Mouse (Mus musculus) frontal cortex, postnatal 14 days (tissue): ENCODE data around the gene Cacng8.

Experiments
- DNase-seq, 2 experiments: peaks; one replicate each; pipeline ENCODE4 v3.0.0; 2022; ENCODE audit warnings: low spot score in 2 of 2

Gene Cacng8

DNA sequence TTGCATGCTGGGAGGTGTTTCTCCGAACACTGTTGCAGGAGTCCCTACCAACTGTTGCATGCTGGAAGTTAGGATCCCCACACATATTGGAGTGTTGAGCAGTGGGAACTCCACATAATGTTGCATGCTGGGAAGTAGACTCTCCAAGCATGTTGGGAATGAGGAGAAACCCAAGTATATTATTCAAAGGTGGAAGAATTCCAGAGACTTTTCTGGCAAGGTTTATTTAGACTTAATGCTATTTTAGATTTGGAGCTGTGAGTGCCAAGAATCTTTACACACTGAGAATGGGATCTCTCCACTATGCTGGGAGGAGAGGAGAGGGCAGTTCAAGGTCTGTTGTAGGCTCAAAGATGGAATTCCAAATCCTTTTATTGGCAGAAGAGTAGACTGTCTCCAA is 41.6 kb downstream of the Cacng8 start:
- no peak for DNase-seq

GRCm38 (mm10) chr7:3437941-3438340 is 47.5 kb downstream of the Cacng8 start:
- DNase-seq: no peak

GRCm38 (mm10) chr7:3439984-3440383 is 49.5 kb downstream of the Cacng8 start:
- no peak for DNase-seq

DNA sequence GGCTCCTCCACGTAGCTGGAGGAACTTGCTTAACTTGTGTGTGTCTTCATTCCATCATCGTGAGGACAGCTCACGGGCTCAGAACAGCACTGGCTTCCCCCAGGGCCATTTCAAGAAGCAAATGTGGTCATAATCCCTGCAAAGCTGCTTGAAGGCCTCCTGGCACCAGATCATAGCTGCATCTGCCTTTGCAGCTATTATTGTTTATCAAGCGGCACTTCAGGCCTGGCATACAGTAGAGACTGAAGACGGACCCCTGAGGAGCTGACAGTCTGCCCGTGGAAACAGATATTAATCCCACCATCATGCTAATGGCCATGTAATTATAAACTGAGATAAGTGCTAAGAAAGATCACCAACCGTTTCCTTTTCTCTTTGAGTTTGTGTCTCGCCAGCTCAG is 50.0 kb downstream of the Cacng8 start:
- no peak for DNase-seq

DNA sequence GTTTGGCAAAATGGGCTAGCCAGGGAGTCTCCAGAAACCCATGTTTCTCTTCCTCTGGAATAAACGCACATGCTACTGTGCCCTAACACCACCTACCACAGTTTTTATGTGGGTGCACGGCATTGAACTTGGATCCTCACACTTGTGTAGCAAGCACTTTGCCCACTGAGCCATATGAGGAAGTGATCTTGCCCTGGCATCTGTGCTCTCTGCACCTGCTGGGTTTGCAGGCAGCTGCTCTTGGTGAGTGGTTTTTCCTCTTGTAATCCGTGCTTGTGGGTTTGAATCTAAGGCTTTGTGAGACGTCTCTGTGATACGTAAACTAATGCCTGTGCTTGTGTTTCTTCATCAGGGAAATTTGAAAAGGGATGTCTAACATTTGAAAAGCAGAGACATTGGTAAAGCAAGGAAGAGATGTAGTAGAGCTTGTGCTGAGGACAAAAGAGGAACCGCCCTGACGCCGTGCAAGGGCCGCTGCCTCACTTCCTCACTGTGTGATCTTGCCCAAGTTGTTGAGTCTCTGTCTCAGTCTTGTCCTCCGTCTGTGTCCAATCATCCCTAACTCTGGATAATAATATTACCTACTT is 52.1 kb downstream of the Cacng8 start:
- DNase-seq: no peak

DNA sequence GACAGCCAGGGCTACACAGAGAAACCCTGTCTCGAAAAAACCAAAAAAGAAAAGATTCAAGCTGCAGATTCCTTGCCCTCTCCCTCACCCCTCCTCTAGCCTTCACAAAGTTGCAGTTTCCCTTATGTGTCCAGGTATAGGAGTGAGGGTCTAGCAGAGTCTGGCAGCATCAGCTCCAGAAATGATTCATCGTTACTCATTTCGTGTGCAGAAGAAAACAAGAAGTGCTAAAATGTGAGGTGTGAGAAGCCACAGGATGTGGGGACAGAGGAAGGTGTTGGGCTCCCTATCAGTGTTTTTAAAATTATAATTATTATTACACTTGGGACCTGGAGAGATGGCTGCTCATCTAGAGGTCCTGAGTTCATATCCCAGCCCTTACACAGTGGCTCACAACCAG is 54.2 kb downstream of the Cacng8 start:
- no peak for DNase-seq

- DNase-seq: no peak
These were observed 56.1 kb downstream of the Cacng8 start for GRCm38 (mm10) chr7:3446584-3446983.

DNA sequence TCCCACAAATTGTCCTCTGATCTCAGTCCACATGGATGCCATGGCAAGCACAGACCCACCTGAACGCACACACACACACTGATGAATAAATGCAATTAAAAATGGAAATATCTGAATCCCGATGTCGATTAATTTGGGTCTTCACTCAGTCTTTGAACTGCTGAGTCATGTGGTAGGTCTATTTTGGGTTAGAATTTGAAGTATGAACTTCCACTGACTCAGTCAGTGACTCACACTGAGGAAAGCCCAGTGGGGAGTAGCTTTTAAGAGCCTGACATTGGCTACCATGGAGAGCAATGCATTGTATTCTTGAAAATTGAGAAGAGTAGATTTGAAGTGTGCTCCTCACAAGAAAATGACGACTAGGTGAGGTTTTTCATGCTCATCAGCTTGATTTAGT is 56.5 kb downstream of the Cacng8 start:
- DNase-seq: no peak

DNA sequence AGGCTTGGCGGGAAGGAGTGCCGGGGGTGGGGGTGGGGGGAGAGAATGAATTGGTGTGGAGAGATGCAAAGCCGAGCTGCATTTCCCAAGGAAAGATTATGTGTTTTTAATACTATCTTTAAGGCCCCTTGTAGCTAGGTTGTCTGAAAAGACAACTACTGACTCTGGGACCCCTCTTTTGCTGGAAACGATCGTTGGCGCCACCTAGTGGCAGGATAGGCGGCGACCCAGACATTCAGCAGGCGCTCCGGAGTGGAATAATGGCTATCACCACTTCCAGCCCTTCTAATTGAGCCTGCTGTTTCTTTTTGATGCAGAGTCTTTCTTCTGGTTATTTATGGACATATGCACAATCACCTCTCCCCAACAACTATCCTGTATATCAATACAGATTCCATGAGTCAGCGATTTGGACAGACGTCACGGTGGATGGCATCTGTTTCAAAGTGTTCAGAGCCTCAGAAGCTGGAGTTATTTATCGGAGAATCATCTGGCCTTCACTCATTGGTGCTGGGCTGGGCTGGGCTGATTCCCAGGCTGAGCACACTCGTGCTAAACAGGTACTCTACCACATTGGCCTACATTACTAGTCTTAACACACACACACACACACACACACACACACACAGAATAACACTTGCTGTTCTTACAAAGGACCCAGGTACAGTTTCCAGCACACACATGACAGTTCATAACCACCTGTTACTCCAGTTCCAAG is 58.4 kb downstream of the Cacng8 start:
- peak in 1 of 2 experiments; percentile 78 for DNase-seq

- no peak for DNase-seq
These were observed 60.2 kb downstream of the Cacng8 start for GRCm38 (mm10) chr7:3450671-3451070.

DNA sequence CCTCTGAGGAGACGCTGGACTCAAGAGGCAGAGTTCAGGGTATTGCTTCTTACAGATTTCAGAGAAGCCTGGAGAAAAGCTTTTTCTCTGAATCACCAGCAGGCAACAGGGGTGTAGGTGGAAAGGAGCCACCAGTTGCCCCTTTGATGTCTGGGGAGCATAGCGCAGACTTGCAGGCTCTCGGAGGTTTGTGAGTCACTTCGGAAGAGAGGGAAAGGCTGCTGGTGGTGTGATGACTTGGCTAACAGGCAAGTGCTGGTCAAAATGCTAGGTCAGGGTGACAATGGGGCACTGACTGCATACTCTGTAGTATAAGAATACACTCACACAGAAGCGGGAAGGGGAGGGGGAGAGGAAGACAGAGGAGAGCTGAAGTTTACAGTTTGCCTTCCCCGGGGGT is 60.7 kb downstream of the Cacng8 start:
- no peak for DNase-seq

DNA sequence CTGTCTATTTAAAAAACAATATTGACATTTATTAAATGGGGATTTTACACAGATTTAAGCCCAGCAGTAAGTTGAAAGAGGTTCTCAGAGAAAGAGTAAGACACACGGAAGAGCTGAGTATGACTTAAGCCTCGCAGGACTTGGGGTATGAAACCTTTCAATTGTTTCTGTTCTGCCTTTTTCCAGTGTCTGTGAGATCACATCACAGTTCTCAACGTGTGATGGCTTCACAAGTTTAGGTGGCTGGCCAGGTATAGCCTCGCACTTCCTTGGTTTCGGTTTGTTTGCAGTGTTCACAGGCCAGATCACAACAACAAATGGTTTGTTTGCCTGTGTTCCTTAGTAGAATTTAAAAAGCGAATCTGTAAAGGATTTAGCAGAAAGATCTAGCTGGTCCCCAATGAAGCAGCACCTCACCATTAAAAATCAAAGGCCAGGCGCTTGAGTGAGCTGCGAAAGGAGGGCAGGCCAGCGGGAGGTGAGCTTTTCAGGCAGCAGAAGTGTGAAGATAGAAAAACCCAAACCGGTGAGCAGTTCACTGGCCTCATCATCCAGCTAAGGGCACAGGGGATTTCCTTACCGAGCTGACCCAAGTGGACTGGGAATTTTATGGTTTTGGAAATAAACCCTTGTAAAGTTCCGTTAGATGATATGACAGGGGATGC is 62.5 kb downstream of the Cacng8 start:
- DNase-seq: no peak

- DNase-seq: no peak
These were observed 63.2 kb downstream of the Cacng8 start for GRCm38 (mm10) chr7:3453486-3454183.

DNA sequence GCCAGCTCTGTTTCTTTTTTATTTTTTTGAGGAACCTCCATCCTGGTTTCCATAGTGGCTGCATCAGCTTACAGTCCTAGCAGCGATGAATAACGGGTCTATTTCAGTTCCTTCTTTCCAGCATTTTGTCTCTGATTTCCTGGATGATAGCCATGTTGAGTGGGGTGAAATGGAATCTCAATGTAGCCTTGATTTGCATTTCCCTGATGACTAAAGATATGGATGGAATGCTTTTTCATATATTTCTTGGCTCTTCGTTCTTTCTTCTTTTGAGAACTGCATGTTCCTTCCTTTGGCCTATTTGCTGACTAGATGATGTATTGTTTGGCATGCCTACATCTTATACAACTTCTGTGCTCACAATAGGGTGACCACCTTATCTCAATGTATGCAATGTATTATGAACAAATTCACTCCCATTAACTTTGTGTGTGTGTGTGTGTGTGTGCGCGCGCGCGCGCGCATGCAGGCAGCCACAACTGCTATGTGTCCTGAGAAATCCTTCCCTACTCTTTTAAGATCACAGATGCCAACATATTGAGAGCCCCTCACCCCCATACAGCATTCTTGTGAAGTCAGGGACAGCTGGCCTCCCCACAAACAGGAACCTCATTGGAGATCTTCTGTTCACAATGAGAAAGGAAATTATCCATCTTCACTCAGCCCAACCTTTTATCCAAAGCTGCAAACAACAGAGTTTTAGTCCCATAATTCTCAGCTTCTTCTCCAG is 66.8 kb downstream of the Cacng8 start:
- no peak for DNase-seq

GRCm38 (mm10) chr7:3457841-3458217 is 67.3 kb downstream of the Cacng8 start:
- no peak for DNase-seq

DNA sequence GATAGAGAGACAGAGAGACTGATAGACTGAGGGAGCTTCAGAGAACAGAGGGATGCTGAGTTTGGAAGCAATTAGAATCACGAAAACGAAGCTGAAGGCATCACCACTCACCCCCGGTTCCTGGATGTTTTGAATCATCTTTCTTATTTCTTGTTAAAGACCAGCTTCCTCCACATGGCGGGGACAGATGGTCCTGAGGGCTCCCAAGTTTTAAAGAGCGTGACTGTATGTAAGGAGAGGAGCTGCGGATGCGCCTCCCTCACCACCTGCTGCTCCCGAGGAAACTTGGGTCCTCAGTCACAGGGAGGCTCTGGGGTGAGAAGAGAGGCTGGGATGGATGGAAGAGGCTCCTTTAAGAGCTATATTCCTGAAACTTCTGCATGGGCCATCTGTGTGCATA is 69.8 kb downstream of the Cacng8 start:
- DNase-seq: peak; percentile 48 to 54

DNA sequence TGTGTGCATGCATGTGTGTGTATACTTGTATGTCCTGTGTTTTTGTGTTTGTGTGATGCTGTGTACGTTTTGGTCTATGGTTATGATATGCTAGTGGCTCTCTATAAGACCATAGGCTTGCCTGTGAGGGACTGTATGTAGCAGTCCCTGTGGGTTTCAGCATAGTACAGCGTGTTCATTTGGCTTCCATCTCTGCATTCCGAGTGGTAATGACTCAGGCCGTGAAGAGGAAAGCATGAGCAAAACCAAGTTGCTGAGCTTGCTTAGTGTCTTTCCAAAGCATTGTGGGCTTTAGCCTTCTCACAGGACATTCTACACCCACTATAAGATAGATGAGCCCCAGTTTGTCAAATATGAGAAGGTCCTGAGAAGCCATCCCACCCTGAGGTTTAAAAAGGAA is 72.8 kb downstream of the Cacng8 start:
- DNase-seq: no peak
